Mouse (Mus musculus) limb, embryonic 14.5 days (tissue): ENCODE results near the gene Psma6. TPM values are rescaled to one million over a fixed set of nuclear protein-coding genes. Genes with fewer than 3 reads are reported as not detected.

Experiments used
- ATAC-seq: fragments of 200-750 bp; cut with Nextera tagmentation; 2 replicates; pipeline ENCODE4 v1.8.0; 2017; ENCODE audit warnings: low read depth, moderate number of reproducible peaks, moderate TSS enrichment; ENCODE audit not compliant: low FRiP score
- DNase-seq: peaks from one replicate; pipeline ENCODE4 v3.0.0-alpha.2; 2015; ENCODE audit warnings: low spot score
- H3K27ac ChIP-seq: fragments of 300-500 bp; sonication (generic); replicated peaks from 2 replicates; pipeline ENCODE4 v1.5.1; 2014; ENCODE audit warnings: low read depth, mild to moderate bottlenecking, low read length, moderate library complexity, mixed read lengths
- H3K27me3 ChIP-seq: fragments of 300-500 bp; sonication (generic); 2 replicates; pipeline ENCODE4 v1.6.1; 2014; ENCODE audit warnings: low read length, mixed read lengths; ENCODE audit not compliant: control insufficient read depth, insufficient read depth
- H3K36me3 ChIP-seq: fragments of 300-500 bp; sonication (generic); 2 replicates; pipeline ENCODE4 v1.6.1; 2014; ENCODE audit warnings: mild to moderate bottlenecking, low read length, moderate library complexity, mixed read lengths; ENCODE audit not compliant: control insufficient read depth, insufficient read depth
- H3K4me1 ChIP-seq: fragments of 300-500 bp; sonication (generic); 2 replicates; pipeline ENCODE4 v1.6.1; 2014; ENCODE audit warnings: antibody characterized with exemption, low read length, mixed read lengths; ENCODE audit not compliant: control insufficient read depth, insufficient read depth
- H3K4me2 ChIP-seq: fragments of 300-500 bp; sonication (generic); replicated peaks from 2 replicates; pipeline ENCODE4 v1.6.1; 2014; ENCODE audit warnings: low read depth, mild to moderate bottlenecking, low read length, moderate library complexity; ENCODE audit not compliant: severe bottlenecking
- H3K4me3 ChIP-seq: fragments of 300-500 bp; sonication (generic); replicated peaks from 2 replicates; pipeline ENCODE4 v1.5.1; 2014; ENCODE audit warnings: low read length
- H3K9ac ChIP-seq: fragments of 300-500 bp; sonication (generic); 2 replicates; pipeline ENCODE4 v1.6.1; 2014; ENCODE audit warnings: mild to moderate bottlenecking, low read depth, low read length, moderate library complexity; ENCODE audit not compliant: severe bottlenecking
- H3K9me3 ChIP-seq: fragments of 300-500 bp; sonication (generic); 2 replicates; pipeline ENCODE4 v1.6.1; 2016; ENCODE audit warnings: low read length; ENCODE audit not compliant: control insufficient read depth
- POLR2A ChIP-seq: fragments of 200-500 bp; IDR thresholded peaks from 2 replicates; pipeline ENCODE4 v1.8.0; 2012; ENCODE audit warnings: inconsistent platforms, mild to moderate bottlenecking, moderate library complexity, borderline replicate concordance; ENCODE audit not compliant: insufficient read depth, insufficient read length; ENCODE audit errors: extremely low read depth
- WGBS: fragments of 180-500 bp; shearing (Covaris S2); extraction: QIAGEN DNeasy Blood & Tissue Kit; methylation state at CpG from one replicate; pipeline ENCODE4 v1.1.7; 2014; 5-methylcytosine and 5-hydroxymethylcytosine counted together
- polyA plus RNA-seq, 2 experiments: library from polyadenylated mRNA; depleted of rRNA in 1 of 2; stranded (reverse) in 1 of 2; unstranded in 1 of 2; fragments of >200 nt; fragmentation: Nextera tagmentation in 1 of 2; extraction: Ambion mirVana in 1 of 2; gene quantifications; 2 replicates each; pipeline versions ENCODE4 v1.2.1 to v1.2.3; 2012 to 2014

Gene Psma6
- polyA plus RNA-seq, 2 experiments, result 167 to 425 TPM

GRCm38 (mm10) chr12:55450421-55450820, 66.4 kb downstream of the Psma6 start:
- 61% methylated on average over 15 of the region's 16 CpGs for WGBS
- ATAC-seq, result no peak

GRCm38 (mm10) chr12:55452839-55453238, 68.8 kb downstream of the Psma6 start:
- Histone ChIP-seq H3K9me3 (no peaks in the 10 kb centered on the region), H3K4me1 (peaks cover 18% of the 10 kb centered on the region), H3K4me3 (no peak overlapping the region), H3K27me3 (no peaks in the 10 kb centered on the region), H3K27ac (peak overlapping the region; percentile 45; the same call in 1 of the 2 replicates), H3K4me2 (no peak overlapping the region), H3K9ac (no peak overlapping the region), H3K36me3 (no peaks in the 10 kb centered on the region)
- ATAC-seq, result no peak
- TF ChIP-seq POLR2A, result no peak
- DNase-seq, result no peak
- 43% methylated on average over 5 of the region's 5 CpGs for WGBS

More at GRCm38 (mm10) chr12:55450421-55450820, 66.4 kb downstream of the Psma6 start:
- Histone ChIP-seq H3K4me3 (no peak overlapping the region), H3K4me2 (no peak overlapping the region), H3K27ac (no peak overlapping the region), H3K9me3 (no peaks in the 10 kb centered on the region), H3K36me3 (no peaks in the 10 kb centered on the region), H3K4me1 (peaks cover 30% of the 10 kb centered on the region), H3K9ac (no peak overlapping the region), H3K27me3 (no peaks in the 10 kb centered on the region)
- DNase-seq, result no peak
- TF ChIP-seq POLR2A, result no peak

DNA sequence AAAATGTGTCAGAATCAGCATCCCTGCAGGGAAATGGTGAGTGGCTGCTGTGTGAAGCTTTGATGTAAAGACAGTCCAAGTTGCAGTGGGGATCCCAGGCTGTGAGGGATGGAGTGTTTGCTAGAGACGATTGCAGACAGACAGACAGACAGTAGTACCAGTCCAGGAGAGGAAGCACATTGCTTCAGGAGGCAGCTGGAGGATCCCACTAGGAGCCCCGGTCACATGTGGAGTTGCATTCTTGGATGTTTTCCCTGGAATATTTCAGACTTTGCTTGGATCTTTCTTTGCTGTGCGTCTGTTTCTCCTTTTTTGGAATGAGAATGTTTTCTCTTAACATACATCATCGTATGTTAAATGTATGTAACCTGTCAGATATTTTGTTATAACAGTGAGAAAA, 69.9 kb downstream of the Psma6 start:
- H3K9ac ChIP-seq, result no peak overlapping the region
- no peak for DNase-seq
- H3K36me3 ChIP-seq, result no peaks in the 10 kb centered on the region
- H3K4me2 ChIP-seq, result no peak overlapping the region
- no peak for TF ChIP-seq POLR2A
- 67% methylated on average over 4 of the region's 4 CpGs for WGBS
- no peak overlapping the region for H3K27ac ChIP-seq
- no peaks in the 10 kb centered on the region for H3K9me3 ChIP-seq
- peaks cover 18% of the 10 kb centered on the region for H3K4me1 ChIP-seq
- no peak for ATAC-seq
- H3K4me3 ChIP-seq, result no peak overlapping the region
- H3K27me3 ChIP-seq, result no peaks in the 10 kb centered on the region

GRCm38 (mm10) chr12:55455206-55455605, 71.2 kb downstream of the Psma6 start:
- ATAC-seq (no peak), DNase-seq (no peak)
- Histone ChIP-seq H3K27ac (no peak overlapping the region), H3K36me3 (no peaks in the 10 kb centered on the region), H3K4me1 (peaks cover 19% of the 10 kb centered on the region), H3K4me3 (no peak overlapping the region), H3K4me2 (no peak overlapping the region), H3K27me3 (no peaks in the 10 kb centered on the region), H3K9ac (no peak overlapping the region), H3K9me3 (no peaks in the 10 kb centered on the region)
- WGBS, result 80% methylated on average over 9 of the region's 10 CpGs
- no peak for TF ChIP-seq POLR2A

- no peak overlapping the region for H3K4me3 ChIP-seq
- no peak for ATAC-seq
- no peak overlapping the region for H3K9ac ChIP-seq
- H3K36me3 ChIP-seq, result no peaks in the 10 kb centered on the region
- no peaks in the 10 kb centered on the region for H3K27me3 ChIP-seq
- no peak overlapping the region for H3K4me2 ChIP-seq
- H3K27ac ChIP-seq, result no peak overlapping the region
- WGBS, result 55% methylated on average over 3 of the region's 3 CpGs
- H3K4me1 ChIP-seq, result peaks cover 26% of the 10 kb centered on the region
- no peak for TF ChIP-seq POLR2A
- H3K9me3 ChIP-seq, result no peaks in the 10 kb centered on the region
- no peak for DNase-seq
These were observed 72.1 kb downstream of the Psma6 start for GRCm38 (mm10) chr12:55456136-55456535.

GRCm38 (mm10) chr12:55456893-55457292, 72.9 kb downstream of the Psma6 start:
- 84% methylated on average over 5 of the region's 5 CpGs for WGBS
- Histone ChIP-seq H3K4me1 (peaks cover 34% of the 10 kb centered on the region), H3K27me3 (no peaks in the 10 kb centered on the region), H3K27ac (no peak overlapping the region), H3K36me3 (no peaks in the 10 kb centered on the region), H3K9me3 (no peaks in the 10 kb centered on the region), H3K4me3 (no peak overlapping the region), H3K9ac (no peak overlapping the region), H3K4me2 (no peak overlapping the region)
- TF ChIP-seq POLR2A, result no peak
- ATAC-seq, result no peak
- DNase-seq, result no peak
